Mouse (Mus musculus) neural tube, embryonic 14.5 days (tissue): ENCODE measurements at regions not wholly inside any gene's neighbourhood (a gene's known extent, or its start where the extent isn't known, plus 50 kb on each side); places are given as distances from the start of the nearest gene placed in this dataset.

ENCODE experiments used
- ATAC-seq: fragments of 200-750 bp; cut with Nextera tagmentation; 2 replicates; pipeline ENCODE4 v1.8.0; 2017; ENCODE audit warnings: low read depth, mild to moderate bottlenecking, moderate TSS enrichment, moderate library complexity
- H3K27ac ChIP-seq: fragments of 300-500 bp; sonication (generic); 2 replicates; pipeline ENCODE4 v1.5.1; 2014; ENCODE audit warnings: low read depth, mild to moderate bottlenecking, control low read depth, low read length, moderate library complexity, mixed read lengths
- H3K27me3 ChIP-seq: fragments of 300-500 bp; sonication (generic); 2 replicates; pipeline ENCODE4 v1.6.1; 2014; ENCODE audit warnings: low read length; ENCODE audit not compliant: control insufficient read depth, insufficient read depth
- H3K36me3 ChIP-seq: fragments of 300-500 bp; sonication (generic); 2 replicates; pipeline ENCODE4 v1.6.1; 2014; ENCODE audit warnings: low read length, mixed read lengths; ENCODE audit not compliant: control insufficient read depth, insufficient read depth
- H3K4me1 ChIP-seq: fragments of 300-500 bp; sonication (generic); 2 replicates; pipeline ENCODE4 v1.6.1; 2014; ENCODE audit warnings: low read length; ENCODE audit not compliant: control insufficient read depth, insufficient read depth
- H3K4me2 ChIP-seq: fragments of 300-500 bp; sonication (generic); 2 replicates; pipeline ENCODE4 v1.6.1; 2014; ENCODE audit warnings: mild to moderate bottlenecking, low read depth, low read length, control low read depth
- H3K4me3 ChIP-seq: fragments of 300-500 bp; sonication (generic); 2 replicates; pipeline ENCODE4 v1.5.1; 2014; ENCODE audit warnings: low read depth, low read length, control low read depth, mixed read lengths
- H3K9ac ChIP-seq: fragments of 300-500 bp; sonication (generic); replicated peaks from 2 replicates; pipeline ENCODE4 v1.6.1; 2014; ENCODE audit warnings: low read depth, mild to moderate bottlenecking, control low read depth, low read length, mixed read lengths
- H3K9me3 ChIP-seq: fragments of 300-500 bp; sonication (generic); 2 replicates; pipeline ENCODE4 v1.6.1; 2016; ENCODE audit warnings: low read length; ENCODE audit not compliant: control insufficient read depth
- WGBS: fragments of 180-500 bp; shearing (Covaris S2); extraction: QIAGEN DNeasy Blood & Tissue Kit; methylation state at CpG from one replicate; pipeline ENCODE4 v1.1.7; 2014; 5-methylcytosine and 5-hydroxymethylcytosine counted together

GRCm38 (mm10) chr10:22893442-22893985 lies 73.5 kb upstream of the Tcf21 start:
- H3K9ac ChIP-seq: no peak overlapping the region
- no peaks in the 10 kb centered on the region for H3K36me3 ChIP-seq
- no peak overlapping the region for H3K4me2 ChIP-seq
- H3K4me3 ChIP-seq: no peak overlapping the region
- H3K27me3 ChIP-seq: no peaks in the 10 kb centered on the region
- ATAC-seq: no peak
- 77% methylated on average over 10 of the region's 10 CpGs for WGBS
- no peak overlapping the region for H3K27ac ChIP-seq
- no peaks in the 10 kb centered on the region for H3K4me1 ChIP-seq
- H3K9me3 ChIP-seq: no peaks in the 10 kb centered on the region

- no peak overlapping the region for H3K27ac ChIP-seq
- H3K27me3 ChIP-seq: no peaks in the 10 kb centered on the region
- WGBS: 74% methylated on average over 6 of the region's 6 CpGs
- no peak overlapping the region for H3K4me3 ChIP-seq
- H3K9me3 ChIP-seq: no peaks in the 10 kb centered on the region
- H3K4me1 ChIP-seq: no peaks in the 10 kb centered on the region
- no peak overlapping the region for H3K4me2 ChIP-seq
- no peaks in the 10 kb centered on the region for H3K36me3 ChIP-seq
- H3K9ac ChIP-seq: no peak overlapping the region
- no peak for ATAC-seq
Observed at GRCm38 (mm10) chr10:22887451-22887850, 67.5 kb upstream of the Tcf21 start.

- H3K9ac ChIP-seq: no peak overlapping the region
- H3K4me1 ChIP-seq: no peaks in the 10 kb centered on the region
- ATAC-seq: no peak
- no peaks in the 10 kb centered on the region for H3K36me3 ChIP-seq
- H3K27ac ChIP-seq: no peak overlapping the region
- no peaks in the 10 kb centered on the region for H3K9me3 ChIP-seq
- 38% methylated on average over 4 of the region's 4 CpGs for WGBS
- no peak overlapping the region for H3K4me2 ChIP-seq
- H3K27me3 ChIP-seq: no peaks in the 10 kb centered on the region
- no peak overlapping the region for H3K4me3 ChIP-seq
Observed at GRCm38 (mm10) chr10:22879714-22880113, 59.7 kb upstream of the Tcf21 start.

- ATAC-seq: no peak
- Histone ChIP-seq H3K9ac (no peak overlapping the region), H3K27ac (no peak overlapping the region), H3K4me3 (no peak overlapping the region), H3K4me1 (no peaks in the 10 kb centered on the region), H3K27me3 (no peaks in the 10 kb centered on the region), H3K9me3 (no peaks in the 10 kb centered on the region), H3K36me3 (no peaks in the 10 kb centered on the region), H3K4me2 (no peak overlapping the region)
- 84% methylated on average over 5 of the region's 5 CpGs for WGBS
Observed at GRCm38 (mm10) chr10:22877536-22878130, 57.7 kb upstream of the Tcf21 start.

GRCm38 (mm10) chr10:22877028-22877427 lies 57.1 kb upstream of the Tcf21 start:
- WGBS: 76% methylated on average over 2 of the region's 2 CpGs
- no peak overlapping the region for H3K4me3 ChIP-seq
- no peaks in the 10 kb centered on the region for H3K36me3 ChIP-seq

GRCm38 (mm10) chr10:22875675-22876074 lies 55.7 kb upstream of the Tcf21 start:
- H3K4me1 ChIP-seq: no peaks in the 10 kb centered on the region
- no peaks in the 10 kb centered on the region for H3K36me3 ChIP-seq
- WGBS: 81% methylated on average over 5 of the region's 5 CpGs
- no peak overlapping the region for H3K4me3 ChIP-seq
- H3K9ac ChIP-seq: no peak overlapping the region
- ATAC-seq: no peak
- H3K27ac ChIP-seq: no peak overlapping the region
- H3K9me3 ChIP-seq: no peaks in the 10 kb centered on the region
- H3K4me2 ChIP-seq: no peak overlapping the region
- H3K27me3 ChIP-seq: no peaks in the 10 kb centered on the region

More at GRCm38 (mm10) chr10:22877028-22877427, 57.1 kb upstream of the Tcf21 start:
- ATAC-seq: no peak
- H3K9ac ChIP-seq: no peak overlapping the region
- H3K4me1 ChIP-seq: no peaks in the 10 kb centered on the region
- H3K27me3 ChIP-seq: no peaks in the 10 kb centered on the region
- H3K27ac ChIP-seq: no peak overlapping the region
- H3K4me2 ChIP-seq: no peak overlapping the region
- H3K9me3 ChIP-seq: no peaks in the 10 kb centered on the region

- H3K4me3 ChIP-seq: no peak overlapping the region
- H3K27ac ChIP-seq: no peak overlapping the region
- no peaks in the 10 kb centered on the region for H3K36me3 ChIP-seq
- H3K4me1 ChIP-seq: no peaks in the 10 kb centered on the region
- no peaks in the 10 kb centered on the region for H3K9me3 ChIP-seq
- 85% methylated on average over 4 of the region's 4 CpGs for WGBS
- H3K4me2 ChIP-seq: no peak overlapping the region
- H3K27me3 ChIP-seq: no peaks in the 10 kb centered on the region
- H3K9ac ChIP-seq: no peak overlapping the region
- ATAC-seq: no peak
Observed at GRCm38 (mm10) chr10:22875181-22875580, 55.2 kb upstream of the Tcf21 start.
